Mouse (Mus musculus) stomach, postnatal 0 days (tissue): ENCODE results near the gene Gpr55.

ENCODE experiments used
- CTCF ChIP-seq: IDR thresholded peaks from 2 replicates; pipeline ENCODE4 v1.5.1; 2016; ENCODE audit warnings: antibody characterized with exemption, low read depth, mild to moderate bottlenecking, moderate library complexity
- EP300 ChIP-seq: optimal IDR thresholded peaks from 2 replicates; pipeline ENCODE3; 2016; ENCODE audit warnings: antibody characterized with exemption

DNA sequence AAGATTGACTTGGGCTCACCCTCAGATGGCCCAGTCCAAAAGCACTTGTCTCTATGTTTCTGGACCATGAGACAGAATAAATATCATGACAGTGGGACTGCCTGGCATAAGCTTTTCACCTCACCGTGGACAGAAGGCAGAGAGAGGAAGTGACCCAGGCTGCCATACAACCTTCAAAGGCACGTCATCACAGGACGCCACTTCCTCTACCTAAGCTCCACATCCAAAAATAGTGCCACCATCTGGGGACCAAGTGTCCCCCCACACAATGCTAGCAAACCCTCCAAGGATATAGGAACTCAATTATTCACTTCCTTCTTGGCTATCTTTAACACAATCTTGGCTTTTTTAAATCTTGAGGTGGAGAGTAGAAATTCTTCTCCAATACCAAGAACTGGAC is 1.3 kb upstream of the Gpr55 start:
- no peak for TF ChIP-seq CTCF
- no peak for TF ChIP-seq EP300
